ENCODE assay signal across 1 mouse cellular context in genomic region chr5:138173217-138173616, GRCm38 (mm10).
TF ChIP-seq lines count a peak whose summit lies in the region.

No protein-coding gene starts in this region.

TF ChIP-seq in MEL, 35 proteins besides CTCF, POLR2A, EP300 and RAD21 (continued from another document):
- TF ChIP-seq TCF12 (IDR thresholded peaks at IDR 0.05; ENCODE audit: low read depth, low read length) (0 out of 2 replicates have a peak, but pooled peaks have one; percentile 21), E2F4 (IDR thresholded peaks at IDR 0.05; ENCODE audit: borderline replicate concordance, low read depth, low read length) (no peak), TBP (IDR thresholded peaks at IDR 0.05; ENCODE audit: low read depth, low read length) (peak; percentile 76), MEF2A (IDR thresholded peaks at IDR 0.05; ENCODE audit: extremely low read depth, insufficient replicate concordance, low read depth, low read length, poor library complexity, severe bottlenecking) (no peak), USF1 (IDR thresholded peaks at IDR 0.05; ENCODE audit: low read depth, low read length) (no peak), NELFE (IDR thresholded peaks at IDR 0.05; ENCODE audit: low read depth, low read length) (peak; percentile 26; the same call in 1 of the 2 replicates), MAFK (IDR thresholded peaks at IDR 0.05; ENCODE audit: borderline replicate concordance, low read depth, low read length) (no peak), ZNF384 (IDR thresholded peaks at IDR 0.05; ENCODE audit: low read depth, low read length) (no peak), ZKSCAN1 (IDR thresholded peaks at IDR 0.05; ENCODE audit: low read depth, low read length) (no peak), SIN3A (IDR thresholded peaks at IDR 0.05; ENCODE audit: low read length) (peak; percentile 84)
